Comparison of ENCODE assay signal across 18 mouse cellular contexts in the genomic region with DNA sequence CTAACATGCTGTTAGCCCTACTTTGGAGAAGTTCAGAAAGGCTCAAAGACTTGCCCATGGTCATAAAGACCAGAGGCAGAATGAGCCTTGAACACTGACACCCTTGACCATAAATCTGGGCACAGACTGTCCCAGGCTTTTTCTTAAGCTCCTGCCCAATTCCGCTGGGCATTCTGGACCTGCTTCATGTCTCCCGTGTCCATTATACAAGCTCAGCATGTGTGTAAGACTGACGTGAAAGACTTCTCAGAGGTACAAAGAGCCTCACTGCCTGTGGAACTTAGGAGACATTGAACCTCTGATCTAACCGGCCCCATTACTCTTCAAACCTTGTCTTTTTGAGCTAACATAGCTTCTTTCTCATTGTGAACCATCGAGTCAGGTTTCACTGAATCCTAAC. TPM values are rescaled to one million over a fixed set of nuclear protein-coding genes. Genes with fewer than 3 reads are reported as not detected.
"Had no signal": no experiment of that assay in that cellular context is flagged by ENCODE, and none has a peak within 500 bp of the region (broad histone marks: within the 10 kb centered on the region; RNA-seq: fewer than 3 reads in every experiment).

No protein-coding gene starts in this region.

- H3K9ac ChIP-seq: neural tube, embryonic 13.5 days; neural tube, embryonic 15.5 days; stomach, embryonic 15.5 days had no signal

- H3K4me2 ChIP-seq: neural tube, embryonic 13.5 days; neural tube, embryonic 15.5 days; stomach, embryonic 15.5 days had no signal

- H3K9me3 ChIP-seq: neural tube, embryonic 13.5 days; neural tube, embryonic 15.5 days; stomach, embryonic 15.5 days had no signal

- H3K4me3 ChIP-seq: neural tube, embryonic 13.5 days; neural tube, embryonic 15.5 days; stomach, embryonic 15.5 days had no signal

- H3K27me3 ChIP-seq: neural tube, embryonic 13.5 days; neural tube, embryonic 15.5 days; stomach, embryonic 15.5 days had no signal

- H3K36me3 ChIP-seq: neural tube, embryonic 13.5 days; neural tube, embryonic 15.5 days; stomach, embryonic 15.5 days had no signal

- DNase-seq: retina, postnatal 1 day; right cerebral cortex, adult 18-20 months; right cerebral cortex, postnatal 14 days; right cerebral cortex, postnatal 25 days; right cerebral cortex, postnatal 4 days; spleen, adult 18-20 months; thymus, adult 18-20 months; thymus, adult 2 months; thymus, postnatal 14 days; thymus, postnatal 25 days; thymus, postnatal 36 days; thymus, postnatal 4 days had no signal

- H3K4me1 ChIP-seq: stomach, embryonic 15.5 days had no signal

- H3K27ac ChIP-seq: neural tube, embryonic 13.5 days; neural tube, embryonic 15.5 days; stomach, embryonic 15.5 days; stomach, postnatal 0 days had no signal

RNA-seq across cellular contexts. Expression of gene Gm973, which starts 22.3 kb away (rescaled TPM):
- total RNA-seq: neutrophil, adult 5-6 weeks had no signal
- polyA plus RNA-seq: spleen, adult 2 months had no signal
